7 mouse cellular contexts compared by ENCODE assay signal in the genomic region with DNA sequence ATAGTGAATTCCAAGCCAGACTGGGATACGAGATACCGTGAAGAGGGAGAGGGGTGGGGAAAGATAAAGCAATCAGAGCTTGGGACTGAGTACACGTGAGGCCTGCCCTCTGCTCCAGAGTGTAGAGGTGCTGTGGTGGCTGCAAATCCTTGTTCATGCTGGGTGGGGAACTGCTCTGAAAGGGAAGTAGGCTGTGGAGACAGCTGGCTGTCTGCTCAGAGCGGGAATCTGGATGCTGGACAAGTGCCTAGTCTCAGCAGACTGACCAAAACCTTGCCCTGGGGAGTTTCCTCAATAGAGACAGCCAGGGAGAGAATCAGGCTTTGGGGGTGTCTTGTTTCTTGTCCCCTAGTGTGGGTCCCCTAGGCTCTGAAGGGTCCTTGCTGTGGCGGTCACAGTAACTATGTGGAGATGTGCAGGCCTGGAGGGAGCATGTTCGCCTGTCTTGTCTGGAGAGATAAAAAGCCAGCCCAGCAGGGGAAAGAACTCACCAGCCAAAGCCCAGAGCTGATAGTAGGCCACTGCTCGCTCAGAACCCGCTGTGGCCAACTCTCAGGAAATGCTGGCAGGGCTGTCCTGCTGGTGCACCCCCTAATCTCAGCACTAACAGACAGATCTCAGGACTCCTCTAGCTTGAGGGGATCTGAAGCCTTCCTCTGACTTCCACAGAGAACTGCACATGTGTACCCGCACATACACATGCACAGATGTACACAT. TPM values are rescaled to one million over a fixed set of nuclear protein-coding genes. Genes with fewer than 3 reads are reported as not detected.
DNase-seq lines count a peak whose midpoint lies in the region; ATAC-seq lines count a peak whose summit lies in the region.

No protein-coding gene starts in this region.

- no peaks in the 10 kb centered on the region for H3K9me3 ChIP-seq in embryonic facial prominence, embryonic 14.5 days (ENCODE audit: control insufficient read depth, low read length)
- no peaks in the 10 kb centered on the region for H3K9me3 ChIP-seq in hindbrain, embryonic 14.5 days (ENCODE audit: control insufficient read depth, low read length)
- H3K9me3 ChIP-seq in liver, embryonic 13.5 days (replicated peaks) = no peaks in the 10 kb centered on the region

- H3K4me1 ChIP-seq in embryonic facial prominence, embryonic 14.5 days (ENCODE audit: control insufficient read depth, insufficient read depth, low read length) = peaks cover 20% of the 10 kb centered on the region
- peaks cover 29% of the 10 kb centered on the region for H3K4me1 ChIP-seq in hindbrain, embryonic 14.5 days (replicated peaks; ENCODE audit: control insufficient read depth, insufficient read depth, low read length)
- peaks cover 90% of the 10 kb centered on the region for H3K4me1 ChIP-seq in liver, embryonic 13.5 days (replicated peaks)

- peak; percentile 50 for DNase-seq in ovary, adult 18-20 months (ENCODE audit: low spot score)
- no peak for DNase-seq in ovary, postnatal 10 days (ENCODE audit: low spot score)
- peak; percentile 67 for DNase-seq in embryonic facial prominence, embryonic 14.5 days (ENCODE audit: low spot score)
- DNase-seq in hindbrain, embryonic 14.5 days (ENCODE audit: low spot score) = no peak
- peak; percentile 59 for DNase-seq in liver, embryonic 13.5 days
- peak; percentile 59 for DNase-seq in testis, postnatal 10 days (ENCODE audit: low spot score)
- DNase-seq in embryo, embryonic 10 days (ENCODE audit: low spot score) = no peak

- H3K27ac ChIP-seq in embryonic facial prominence, embryonic 14.5 days (replicated peaks; ENCODE audit: low read depth, low read length) = peak overlapping the region; percentile 49
- H3K27ac ChIP-seq in hindbrain, embryonic 14.5 days = peak overlapping the region; percentile 15; the same call in 1 of the 2 replicates
- H3K27ac ChIP-seq in liver, embryonic 13.5 days = peak overlapping the region; percentile 87

- no peaks in the 10 kb centered on the region for H3K36me3 ChIP-seq in embryonic facial prominence, embryonic 14.5 days (ENCODE audit: control insufficient read depth, insufficient read depth, low read length)
- no peaks in the 10 kb centered on the region for H3K36me3 ChIP-seq in hindbrain, embryonic 14.5 days (replicated peaks; ENCODE audit: control insufficient read depth, insufficient read depth)
- H3K36me3 ChIP-seq in liver, embryonic 13.5 days = peaks cover 7% of the 10 kb centered on the region

- no peaks in the 10 kb centered on the region for H3K27me3 ChIP-seq in embryonic facial prominence, embryonic 14.5 days (replicated peaks; ENCODE audit: control insufficient read depth, insufficient read depth, low read length)
- no peaks in the 10 kb centered on the region for H3K27me3 ChIP-seq in hindbrain, embryonic 14.5 days (ENCODE audit: control insufficient read depth, insufficient read depth, low read length)
- H3K27me3 ChIP-seq in liver, embryonic 13.5 days = no peaks in the 10 kb centered on the region

- no peak overlapping the region for H3K4me2 ChIP-seq in embryonic facial prominence, embryonic 14.5 days (ENCODE audit: low read depth, low read length)
- no peak overlapping the region for H3K4me2 ChIP-seq in hindbrain, embryonic 14.5 days (replicated peaks)
- H3K4me2 ChIP-seq in liver, embryonic 13.5 days = peak overlapping the region; percentile 96

- H3K4me3 ChIP-seq in embryonic facial prominence, embryonic 14.5 days (ENCODE audit: low read depth, low read length) = no peak overlapping the region
- H3K4me3 ChIP-seq in hindbrain, embryonic 14.5 days (replicated peaks; ENCODE audit: low read length) = no peak overlapping the region
- no peak overlapping the region for H3K4me3 ChIP-seq in liver, embryonic 13.5 days (replicated peaks)

- ATAC-seq in embryonic facial prominence, embryonic 14.5 days (ENCODE audit: low read depth) = no peak
- ATAC-seq in hindbrain, embryonic 14.5 days (ENCODE audit: low FRiP score) = no peak
- peak; percentile 56 for ATAC-seq in liver, embryonic 13.5 days (ENCODE audit: low read depth)

- WGBS in embryonic facial prominence, embryonic 14.5 days = 51% methylated on average over 9 of the region's 9 CpGs
- 59% methylated on average over 9 of the region's 9 CpGs for WGBS in hindbrain, embryonic 14.5 days
- WGBS in liver, embryonic 13.5 days (ENCODE audit: insufficient replicate concordance) = 8% methylated on average over 9 of the region's 9 CpGs

- H3K9ac ChIP-seq in embryonic facial prominence, embryonic 14.5 days (ENCODE audit: low read depth, low read length) = no peak overlapping the region
- no peak overlapping the region for H3K9ac ChIP-seq in hindbrain, embryonic 14.5 days
- peak overlapping the region; percentile 97; the same call in 1 of the 2 replicates for H3K9ac ChIP-seq in liver, embryonic 13.5 days

RNA-seq across cellular contexts. Expression of a gene that starts 3.2 kb away (rescaled TPM):
- 108 and 119 TPM in 2 replicates for polyA plus RNA-seq in embryonic facial prominence, embryonic 14.5 days (2014; fragmentation: Nextera tagmentation; extraction: Ambion mirVana)
- 14.4 and 16.3 TPM in 2 replicates for polyA plus RNA-seq in hindbrain, embryonic 14.5 days (2014; fragmentation: Nextera tagmentation; extraction: Ambion mirVana)
- polyA plus RNA-seq in liver, embryonic 13.5 days (2015; fragmentation: Nextera tagmentation; extraction: Ambion mirVana) = 150 TPM in 2 replicates

RNA-seq across cellular contexts. Expression of a gene that starts 3.3 kb away (rescaled TPM):
- polyA plus RNA-seq in embryonic facial prominence, embryonic 14.5 days (2014; fragmentation: Nextera tagmentation; extraction: Ambion mirVana) = 4.5 and 5.5 TPM in 2 replicates
- 5.2 and 7.1 TPM in 2 replicates for polyA plus RNA-seq in hindbrain, embryonic 14.5 days (2014; fragmentation: Nextera tagmentation; extraction: Ambion mirVana)
- 7.8 and 8.8 TPM in 2 replicates for polyA plus RNA-seq in liver, embryonic 13.5 days (2015; fragmentation: Nextera tagmentation; extraction: Ambion mirVana)

RNA-seq across cellular contexts. Expression of a gene that starts 19.6 kb away (rescaled TPM):
- 0.25 and 0.86 TPM in 2 replicates for polyA plus RNA-seq in embryonic facial prominence, embryonic 14.5 days (2014; fragmentation: Nextera tagmentation; extraction: Ambion mirVana)
- polyA plus RNA-seq in hindbrain, embryonic 14.5 days (2014; fragmentation: Nextera tagmentation; extraction: Ambion mirVana) = 0.89 and 1.0 TPM in 2 replicates
- polyA plus RNA-seq in liver, embryonic 13.5 days (2015; fragmentation: Nextera tagmentation; extraction: Ambion mirVana) = 0.30 TPM in 1 of 2 replicates, not detected in the other

RNA-seq across cellular contexts. Expression of a gene that starts 19.6 kb away (rescaled TPM):
- 74.0 and 78.6 TPM in 2 replicates for polyA plus RNA-seq in embryonic facial prominence, embryonic 14.5 days (2014; fragmentation: Nextera tagmentation; extraction: Ambion mirVana)
- polyA plus RNA-seq in hindbrain, embryonic 14.5 days (2014; fragmentation: Nextera tagmentation; extraction: Ambion mirVana) = 17.6 and 18.9 TPM in 2 replicates
- polyA plus RNA-seq in liver, embryonic 13.5 days (2015; fragmentation: Nextera tagmentation; extraction: Ambion mirVana) = 50.5 and 55.3 TPM in 2 replicates

RNA-seq across cellular contexts. Expression of a gene that starts 20.0 kb away (rescaled TPM):
- 229 and 265 TPM in 2 replicates for polyA plus RNA-seq in embryonic facial prominence, embryonic 14.5 days (2014; fragmentation: Nextera tagmentation; extraction: Ambion mirVana)
- polyA plus RNA-seq in hindbrain, embryonic 14.5 days (2014; fragmentation: Nextera tagmentation; extraction: Ambion mirVana) = 35.5 and 36.3 TPM in 2 replicates
- polyA plus RNA-seq in liver, embryonic 13.5 days (2015; fragmentation: Nextera tagmentation; extraction: Ambion mirVana) = 407 and 437 TPM in 2 replicates

Comparison
In these comparisons a context has a peak if more than half of its experiments do, and no peak if none do; other contexts are left out.
1. DNase-seq: peak in ovary, adult 18-20 months (single experiment), embryonic facial prominence, embryonic 14.5 days (single experiment), liver, embryonic 13.5 days (single experiment) and testis, postnatal 10 days (single experiment); none in ovary, postnatal 10 days (single experiment), hindbrain, embryonic 14.5 days (single experiment) and embryo, embryonic 10 days (single experiment).
2. H3K27ac ChIP-seq: peak in every context shown above with its lines; median percentile 87 in liver, embryonic 13.5 days; 49 in embryonic facial prominence, embryonic 14.5 days; 15 in hindbrain, embryonic 14.5 days.